Mouse (Mus musculus) embryo, embryonic 11.5 days (tissue): Measurements from ENCODE around the gene Ugt1a8.
A peak's percentile ranks its signal among the peaks of the same experiment; 100 is the strongest.
"Not testable (repeated sequence)": the region's sequence is repeated elsewhere in the genome, so short reads cannot be mapped to it uniquely, and the experiment has no call there.

Experiments
- DNase-seq: peaks from one replicate; pipeline ENCODE4 v3.0.0-alpha.2; 2012; ENCODE audit warnings: low read depth, low spot score

The Ugt1a8 gene

GRCm38 (mm10) chr1:88087513-88087912 is at the start of gene Ugt1a8:
Gene Ugt1a8, plus strand, starts transcription at chr1:88087813.
- DNase-seq: no peak

- DNase-seq: not testable (repeated sequence)
Observed at GRCm38 (mm10) chr1:88043044-88043443, 44.6 kb upstream of the Ugt1a8 start.

- not testable (repeated sequence) for DNase-seq
Observed at GRCm38 (mm10) chr1:88044832-88045437, 42.7 kb upstream of the Ugt1a8 start.

GRCm38 (mm10) chr1:88047408-88047807 is 40.2 kb upstream of the Ugt1a8 start:
- DNase-seq: not testable (repeated sequence)

GRCm38 (mm10) chr1:88055088-88055487 is 32.5 kb upstream of the Ugt1a8 start, which contains the start of gene Ugt1a10:
Gene Ugt1a10, plus strand, starts transcription at chr1:88055388.
- no peak for DNase-seq

- not testable (repeated sequence) for DNase-seq
Observed at GRCm38 (mm10) chr1:88066472-88067102, 21.0 kb upstream of the Ugt1a8 start.

- no peak for DNase-seq
Observed at GRCm38 (mm10) chr1:88070495-88070894, 17.1 kb upstream of the Ugt1a8 start, which contains the start of gene Ugt1a9. Gene Ugt1a9, plus strand, starts transcription at chr1:88070800.

- no peak for DNase-seq
Observed at GRCm38 (mm10) chr1:88070902-88071301, 16.7 kb upstream of the Ugt1a8 start.

- DNase-seq: no peak
Observed at GRCm38 (mm10) chr1:88074471-88074870, 13.1 kb upstream of the Ugt1a8 start.

- DNase-seq: no peak
Observed at GRCm38 (mm10) chr1:88077128-88077527, 10.5 kb upstream of the Ugt1a8 start.

GRCm38 (mm10) chr1:88081670-88082069 is 5.9 kb upstream of the Ugt1a8 start:
- no peak for DNase-seq

GRCm38 (mm10) chr1:88086125-88086524 is 1.5 kb upstream of the Ugt1a8 start:
- DNase-seq: no peak

GRCm38 (mm10) chr1:88092341-88092740 is 4.7 kb downstream of the Ugt1a8 start:
- no peak for DNase-seq

GRCm38 (mm10) chr1:88094270-88094676 is 6.7 kb downstream of the Ugt1a8 start:
- DNase-seq: not testable (repeated sequence)

GRCm38 (mm10) chr1:88094941-88095492 is 7.4 kb downstream of the Ugt1a8 start, which contains the start of gene Ugt1a7c:
Gene Ugt1a7c, plus strand, starts transcription at chr1:88095062.
- peak; percentile 14 for DNase-seq

GRCm38 (mm10) chr1:88098546-88098945 is 10.9 kb downstream of the Ugt1a8 start:
- DNase-seq: not testable (repeated sequence)

- DNase-seq: not testable (repeated sequence)
Observed at GRCm38 (mm10) chr1:88099691-88100090, 12.1 kb downstream of the Ugt1a8 start.

- not testable (repeated sequence) for DNase-seq
Observed at GRCm38 (mm10) chr1:88103019-88103418, 15.4 kb downstream of the Ugt1a8 start, which contains the start of gene Ugt1a6b. Gene Ugt1a6b, plus strand, starts transcription at chr1:88103252.

- DNase-seq: not testable (repeated sequence)
Observed at GRCm38 (mm10) chr1:88103697-88104468, 16.3 kb downstream of the Ugt1a8 start.

- DNase-seq: no peak
Observed at GRCm38 (mm10) chr1:88104667-88105430, 17.2 kb downstream of the Ugt1a8 start.

GRCm38 (mm10) chr1:88105656-88106055 is 18.0 kb downstream of the Ugt1a8 start:
- no peak for DNase-seq
